Mouse (Mus musculus): ENCODE measurements around the gene Mapkapk3. TPM values are rescaled to one million over a fixed set of nuclear protein-coding genes. Genes with fewer than 3 reads are reported as not detected.

The Mapkapk3 gene
- polyA plus RNA-seq, 1 experiment from 2014 or later, result 24.2 TPM

- Histone ChIP-seq H3K27ac (no peak overlapping the region), H3K27me3 (no peaks in the 10 kb centered on the region), H3K4me3 (no peak overlapping the region), H3K4me2 (no peak overlapping the region), H3K9me3 (no peaks in the 10 kb centered on the region), H3K4me1 (no peaks in the 10 kb centered on the region; the same call in 1 of the 2 replicates), H3K9ac (no peak overlapping the region), H3K36me3 (no peaks in the 10 kb centered on the region)
- no peak for ATAC-seq (ENCODE audit: insufficient number of reproducible peaks, low FRiP score, low TSS enrichment, low read depth)
- WGBS, result 42% methylated on average over 4 of the region's 4 CpGs
Measured at GRCm38 (mm10) chr9:107272284-107272683, 17.4 kb downstream of the Mapkapk3 start.

DNA sequence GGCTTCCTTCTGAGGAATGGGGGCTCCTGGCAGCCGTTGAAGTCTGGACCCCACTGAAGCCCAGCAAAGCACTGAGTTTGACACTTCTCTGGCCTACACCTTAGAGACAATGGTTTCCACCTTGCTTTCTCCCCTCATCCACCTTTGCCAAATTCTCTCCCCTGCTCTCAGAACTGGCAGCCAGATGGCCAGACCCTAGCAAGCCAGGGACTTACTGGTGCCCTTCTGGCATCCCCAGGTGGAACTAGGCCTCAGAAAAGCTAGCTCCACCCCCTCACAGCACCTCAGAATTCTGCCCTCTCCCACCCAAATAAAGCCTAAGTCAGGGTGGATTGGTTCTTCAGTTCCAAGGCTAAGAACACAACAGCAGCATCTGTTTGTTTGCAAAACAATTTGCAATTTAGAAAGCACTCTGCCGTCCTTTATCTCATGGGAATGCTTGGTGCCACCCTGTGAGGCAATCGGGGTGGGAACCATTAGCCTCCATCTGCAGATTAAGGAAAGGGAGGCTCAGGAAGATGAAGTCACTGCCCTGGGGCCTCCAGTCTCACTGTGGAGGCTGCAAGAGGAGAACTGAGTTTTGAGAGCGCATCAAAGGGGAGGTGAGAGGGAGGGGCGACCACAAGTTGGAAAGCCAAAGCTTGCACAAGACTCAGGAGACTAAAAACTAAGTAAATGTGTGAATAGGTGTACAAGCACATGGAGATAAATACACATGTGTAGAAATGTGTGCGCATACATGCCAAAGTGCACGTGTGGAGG is 18.3 kb downstream of the Mapkapk3 start:
- no peak overlapping the region for H3K4me2 ChIP-seq
- H3K9ac ChIP-seq, result no peak overlapping the region
- no peak overlapping the region for H3K4me3 ChIP-seq
- H3K9me3 ChIP-seq, result no peaks in the 10 kb centered on the region
- 63% methylated on average over 7 of the region's 7 CpGs for WGBS
- ATAC-seq (ENCODE audit: insufficient number of reproducible peaks, low FRiP score, low TSS enrichment, low read depth), result no peak
- no peak overlapping the region for H3K27ac ChIP-seq
- H3K36me3 ChIP-seq, result no peaks in the 10 kb centered on the region
- H3K4me1 ChIP-seq, result no peaks in the 10 kb centered on the region; the same call in 1 of the 2 replicates
- no peaks in the 10 kb centered on the region for H3K27me3 ChIP-seq

DNA sequence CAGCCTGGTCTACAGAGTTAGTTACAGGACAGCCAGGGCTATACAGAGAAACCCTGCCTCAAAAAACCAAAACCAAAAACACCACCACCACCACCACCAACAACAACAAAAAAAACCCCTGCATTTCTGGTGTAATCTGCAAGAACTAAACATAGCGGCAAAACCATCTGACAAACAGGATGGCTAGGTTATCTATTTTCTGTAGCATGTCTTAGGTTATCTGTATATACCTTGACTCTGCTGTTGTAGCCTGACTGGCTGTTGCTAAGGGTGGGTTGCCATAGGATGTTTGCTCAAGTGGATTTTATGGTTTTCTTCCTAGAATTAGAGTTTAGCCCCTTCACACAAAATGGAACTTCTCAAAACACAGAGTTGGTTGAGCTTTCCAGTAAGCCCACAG is 19.9 kb downstream of the Mapkapk3 start:
- WGBS, result 97% methylated on average over 1 of the region's 1 CpGs
- Histone ChIP-seq H3K9me3 (no peaks in the 10 kb centered on the region), H3K4me1 (no peaks in the 10 kb centered on the region; the same call in 1 of the 2 replicates), H3K9ac (no peak overlapping the region), H3K27ac (no peak overlapping the region), H3K4me3 (no peak overlapping the region), H3K27me3 (no peaks in the 10 kb centered on the region), H3K4me2 (no peak overlapping the region), H3K36me3 (no peaks in the 10 kb centered on the region)
- no peak for ATAC-seq (ENCODE audit: insufficient number of reproducible peaks, low FRiP score, low TSS enrichment, low read depth)

DNA sequence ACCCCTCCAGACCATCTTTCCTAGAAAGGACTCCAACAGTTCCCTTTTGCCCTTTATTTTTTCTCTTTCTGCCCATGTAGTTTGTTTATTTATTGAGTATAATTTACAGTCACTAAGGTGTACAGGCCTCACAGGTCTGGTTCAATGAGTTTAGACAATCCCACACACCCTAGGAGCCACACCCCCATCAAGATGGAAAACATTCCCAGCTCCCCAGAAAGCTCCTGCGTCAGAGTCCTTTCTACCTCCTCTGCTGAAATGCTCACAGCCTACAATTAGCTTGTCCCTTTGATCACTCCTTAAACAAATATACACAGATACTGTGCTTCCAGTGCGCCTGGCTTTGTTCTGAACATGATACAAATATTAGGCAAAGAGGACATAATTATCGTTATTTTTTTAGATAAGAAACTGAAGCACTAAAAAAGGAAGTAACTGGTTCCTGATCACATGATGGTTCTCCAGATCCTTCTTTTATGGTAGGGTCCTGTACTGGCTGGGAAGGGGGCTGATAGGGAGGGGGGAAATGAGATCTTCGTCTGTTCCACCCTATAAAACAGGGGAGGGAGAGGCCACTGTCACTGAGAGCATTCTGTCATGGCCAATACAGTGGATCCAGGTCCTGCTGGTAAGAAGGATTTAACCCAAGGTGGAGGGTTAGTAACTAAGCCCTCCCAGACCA is 21.8 kb downstream of the Mapkapk3 start:
- WGBS, result 27% methylated on average over 4 of the region's 4 CpGs
- H3K4me2 ChIP-seq, result no peak overlapping the region
- H3K4me3 ChIP-seq, result no peak overlapping the region
- no peak overlapping the region for H3K9ac ChIP-seq
- H3K9me3 ChIP-seq, result no peaks in the 10 kb centered on the region
- no peak for ATAC-seq (ENCODE audit: insufficient number of reproducible peaks, low FRiP score, low TSS enrichment, low read depth)
- no peaks in the 10 kb centered on the region; the same call in 1 of the 2 replicates for H3K4me1 ChIP-seq
- no peaks in the 10 kb centered on the region for H3K36me3 ChIP-seq
- H3K27ac ChIP-seq, result no peak overlapping the region
- no peaks in the 10 kb centered on the region for H3K27me3 ChIP-seq

- Histone ChIP-seq H3K27ac (no peak overlapping the region), H3K9ac (no peak overlapping the region), H3K9me3 (no peaks in the 10 kb centered on the region), H3K4me1 (no peaks in the 10 kb centered on the region), H3K27me3 (no peaks in the 10 kb centered on the region), H3K4me3 (no peak overlapping the region), H3K36me3 (no peaks in the 10 kb centered on the region), H3K4me2 (no peak overlapping the region)
- ATAC-seq (ENCODE audit: insufficient number of reproducible peaks, low FRiP score, low TSS enrichment, low read depth), result no peak
- WGBS, result 42% methylated on average over 1 of the region's 1 CpGs
Measured at GRCm38 (mm10) chr9:107267028-107267427, 22.6 kb downstream of the Mapkapk3 start.

- H3K9me3 ChIP-seq, result no peaks in the 10 kb centered on the region
- H3K4me2 ChIP-seq, result no peak overlapping the region
- no peaks in the 10 kb centered on the region for H3K27me3 ChIP-seq
- H3K4me1 ChIP-seq, result no peaks in the 10 kb centered on the region
- no peak overlapping the region for H3K27ac ChIP-seq
- no peak overlapping the region for H3K9ac ChIP-seq
- H3K4me3 ChIP-seq, result no peak overlapping the region
- WGBS, result 42% methylated on average over 3 of the region's 3 CpGs
- no peak for ATAC-seq (ENCODE audit: insufficient number of reproducible peaks, low FRiP score, low TSS enrichment, low read depth)
- no peaks in the 10 kb centered on the region for H3K36me3 ChIP-seq
Measured at GRCm38 (mm10) chr9:107264731-107265130, 24.9 kb downstream of the Mapkapk3 start.

GRCm38 (mm10) chr9:107263912-107264311 is 25.8 kb downstream of the Mapkapk3 start:
- Histone ChIP-seq H3K27ac (no peak overlapping the region), H3K4me1 (0 out of 2 replicates have a peak, but pooled peaks cover 3% of the 10 kb centered on the region), H3K9ac (no peak overlapping the region), H3K4me2 (no peak overlapping the region), H3K4me3 (no peak overlapping the region), H3K9me3 (no peaks in the 10 kb centered on the region), H3K36me3 (no peaks in the 10 kb centered on the region), H3K27me3 (no peaks in the 10 kb centered on the region)
- WGBS, result 89% methylated on average over 5 of the region's 5 CpGs
- ATAC-seq (ENCODE audit: insufficient number of reproducible peaks, low FRiP score, low TSS enrichment, low read depth), result no peak

- ATAC-seq (ENCODE audit: insufficient number of reproducible peaks, low FRiP score, low TSS enrichment, low read depth), result no peak
- H3K4me2 ChIP-seq, result no peak overlapping the region
- 79% methylated on average over 7 of the region's 7 CpGs for WGBS
- no peak overlapping the region for H3K27ac ChIP-seq
- no peaks in the 10 kb centered on the region for H3K36me3 ChIP-seq
- H3K4me3 ChIP-seq, result no peak overlapping the region
- H3K9ac ChIP-seq, result no peak overlapping the region
- H3K9me3 ChIP-seq, result no peaks in the 10 kb centered on the region
- H3K27me3 ChIP-seq, result no peaks in the 10 kb centered on the region
- H3K4me1 ChIP-seq, result 0 out of 2 replicates have a peak, but pooled peaks cover 3% of the 10 kb centered on the region
Measured at GRCm38 (mm10) chr9:107262375-107262774, 27.3 kb downstream of the Mapkapk3 start.

GRCm38 (mm10) chr9:107261792-107262191 is 27.9 kb downstream of the Mapkapk3 start:
- no peak for ATAC-seq (ENCODE audit: insufficient number of reproducible peaks, low FRiP score, low TSS enrichment, low read depth)
- Histone ChIP-seq H3K9me3 (no peaks in the 10 kb centered on the region), H3K27me3 (no peaks in the 10 kb centered on the region), H3K36me3 (no peaks in the 10 kb centered on the region), H3K4me3 (no peak overlapping the region), H3K27ac (no peak overlapping the region), H3K4me2 (no peak overlapping the region), H3K9ac (no peak overlapping the region), H3K4me1 (0 out of 2 replicates have a peak, but pooled peaks cover 3% of the 10 kb centered on the region)
- WGBS, result 72% methylated on average over 6 of the region's 6 CpGs

DNA sequence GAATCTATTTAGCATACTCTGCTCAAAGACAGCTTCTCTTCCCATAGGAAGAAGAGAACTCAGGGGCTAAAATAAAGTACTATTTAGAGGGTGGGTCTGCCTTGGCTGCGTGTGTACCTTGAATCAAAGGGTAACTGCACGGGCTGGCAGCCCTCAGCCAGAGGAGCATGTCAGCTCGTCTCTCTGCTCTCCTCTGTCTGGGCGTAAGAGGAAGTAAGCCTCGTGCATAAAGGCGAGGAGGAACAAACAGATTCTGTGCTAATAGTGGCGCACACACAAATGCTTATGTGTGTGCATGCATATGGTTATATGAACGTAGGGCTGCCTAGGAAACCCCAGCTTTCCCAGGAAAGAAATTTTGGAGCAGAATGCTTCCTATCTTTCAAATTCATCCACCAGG is 28.8 kb downstream of the Mapkapk3 start:
- no peaks in the 10 kb centered on the region for H3K27me3 ChIP-seq
- no peak overlapping the region for H3K27ac ChIP-seq
- H3K4me3 ChIP-seq, result no peak overlapping the region
- H3K4me2 ChIP-seq, result no peak overlapping the region
- H3K36me3 ChIP-seq, result no peaks in the 10 kb centered on the region
- no peaks in the 10 kb centered on the region for H3K9me3 ChIP-seq
- ATAC-seq (ENCODE audit: insufficient number of reproducible peaks, low FRiP score, low TSS enrichment, low read depth), result no peak
- WGBS, result 60% methylated on average over 8 of the region's 8 CpGs
- H3K9ac ChIP-seq, result no peak overlapping the region
- H3K4me1 ChIP-seq, result 0 out of 2 replicates have a peak, but pooled peaks cover 3% of the 10 kb centered on the region

DNA sequence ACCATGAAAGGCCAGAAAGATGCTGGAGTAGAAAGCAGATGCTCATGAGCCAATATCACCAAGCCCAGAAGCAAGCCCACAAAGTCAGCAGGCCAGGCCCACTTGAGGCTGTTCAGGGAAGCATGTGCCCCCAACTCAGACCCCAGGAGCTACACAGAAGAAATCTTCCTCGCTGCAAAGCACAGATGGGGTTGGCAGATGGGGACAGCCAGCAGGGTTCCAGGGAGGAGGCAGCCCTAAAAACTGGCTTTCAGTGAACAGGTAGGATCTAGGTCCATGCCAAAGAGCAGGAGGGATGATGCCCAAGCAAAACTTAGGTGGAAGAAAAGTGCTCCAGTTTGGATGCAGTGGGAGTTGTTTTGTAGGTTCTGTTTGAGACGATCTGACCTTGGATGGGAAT is 29.2 kb downstream of the Mapkapk3 start:
- H3K4me1 ChIP-seq, result 0 out of 2 replicates have a peak, but pooled peaks cover 3% of the 10 kb centered on the region
- H3K9me3 ChIP-seq, result no peaks in the 10 kb centered on the region
- no peaks in the 10 kb centered on the region for H3K36me3 ChIP-seq
- no peak overlapping the region for H3K9ac ChIP-seq
- ATAC-seq (ENCODE audit: insufficient number of reproducible peaks, low FRiP score, low TSS enrichment, low read depth), result no peak
- H3K27me3 ChIP-seq, result no peaks in the 10 kb centered on the region
- no peak overlapping the region for H3K27ac ChIP-seq
- WGBS, result 65% methylated on average over 2 of the region's 2 CpGs
- H3K4me3 ChIP-seq, result no peak overlapping the region
- H3K4me2 ChIP-seq, result no peak overlapping the region

GRCm38 (mm10) chr9:107259571-107259970 is 30.1 kb downstream of the Mapkapk3 start:
- H3K4me2 ChIP-seq, result no peak overlapping the region
- no peaks in the 10 kb centered on the region for H3K9me3 ChIP-seq
- no peak overlapping the region for H3K4me3 ChIP-seq
- H3K27me3 ChIP-seq, result no peaks in the 10 kb centered on the region
- H3K9ac ChIP-seq, result no peak overlapping the region
- no peak for ATAC-seq (ENCODE audit: insufficient number of reproducible peaks, low FRiP score, low TSS enrichment, low read depth)
- H3K36me3 ChIP-seq, result no peaks in the 10 kb centered on the region
- H3K27ac ChIP-seq, result no peak overlapping the region
- 55% methylated on average over 6 of the region's 6 CpGs for WGBS
- H3K4me1 ChIP-seq, result 0 out of 2 replicates have a peak, but pooled peaks cover 3% of the 10 kb centered on the region

Measured in limb, embryonic 15.5 days (tissue).